Mouse (Mus musculus) hindbrain, embryonic 16.5 days (tissue): ENCODE data around the gene Creb3l4. TPM values are rescaled to one million over a fixed set of nuclear protein-coding genes. Genes with fewer than 3 reads are reported as not detected.

Source experiments
- ATAC-seq: fragments of 200-750 bp; cut with Nextera tagmentation; 2 replicates; pipeline ENCODE4 v1.8.0; 2017; ENCODE audit warnings: moderate TSS enrichment, moderate library complexity
- H3K27ac ChIP-seq: fragments of 300-500 bp; sonication (generic); 2 replicates; pipeline ENCODE4 v1.5.1; 2014; ENCODE audit warnings: low read depth, mild to moderate bottlenecking, control low read depth, low read length, moderate library complexity
- H3K27me3 ChIP-seq: fragments of 300-500 bp; sonication (generic); replicated peaks from 2 replicates; pipeline ENCODE4 v1.6.1; 2014; ENCODE audit warnings: low read length; ENCODE audit not compliant: control insufficient read depth, insufficient read depth
- H3K36me3 ChIP-seq: fragments of 300-500 bp; sonication (generic); 2 replicates; pipeline ENCODE4 v1.6.1; 2014; ENCODE audit warnings: mild to moderate bottlenecking, low read length, moderate library complexity, mixed read lengths; ENCODE audit not compliant: control insufficient read depth, insufficient read depth
- H3K4me1 ChIP-seq: fragments of 300-500 bp; sonication (generic); 2 replicates; pipeline ENCODE4 v1.6.1; 2014; ENCODE audit warnings: low read depth, low read length; ENCODE audit not compliant: control insufficient read depth, insufficient read depth
- H3K4me2 ChIP-seq: fragments of 300-500 bp; sonication (generic); 2 replicates; pipeline ENCODE4 v1.6.1; 2014; ENCODE audit warnings: mild to moderate bottlenecking, low read length, control low read depth, moderate library complexity
- H3K4me3 ChIP-seq: fragments of 300-500 bp; sonication (generic); 2 replicates; pipeline ENCODE4 v1.5.1; 2014; ENCODE audit warnings: mild to moderate bottlenecking, low read length, control low read depth, moderate library complexity
- H3K9ac ChIP-seq: fragments of 300-500 bp; sonication (generic); 2 replicates; pipeline ENCODE4 v1.6.1; 2014; ENCODE audit warnings: low read depth, mild to moderate bottlenecking, control low read depth, low read length, moderate library complexity
- H3K9me3 ChIP-seq: fragments of 300-500 bp; sonication (generic); 2 replicates; pipeline ENCODE4 v1.6.1; 2014; ENCODE audit warnings: mild to moderate bottlenecking, low read length, moderate library complexity; ENCODE audit not compliant: control insufficient read depth
- WGBS: fragments of 180-500 bp; shearing (Covaris S2); extraction: QIAGEN DNeasy Blood & Tissue Kit; methylation state at CpG from one replicate; pipeline ENCODE4 v1.1.7; 2014; 5-methylcytosine and 5-hydroxymethylcytosine counted together
- polyA plus RNA-seq: library from polyadenylated mRNA; unstranded; fragments of >200 nt; fragmentation: Nextera tagmentation; extraction: Ambion mirVana; gene quantifications from 2 replicates; pipeline ENCODE4 v1.2.1, GENCODE M21; 2015

Creb3l4 gene
- polyA plus RNA-seq, 1 experiment from 2014 or later, result 2.2 TPM

GRCm38 (mm10) chr3:90247960-90248745 is 4.8 kb upstream of the Creb3l4 start, which contains the start of gene Slc39a1:
Gene Slc39a1 (plus strand): TSS chr3:90248172.
- WGBS, result under 1% methylated on average over 44 of the region's 44 CpGs
- H3K27ac ChIP-seq, result peak within 1 kb of the TSS; percentile 83
- peak; percentile 96 for ATAC-seq
- H3K9me3 ChIP-seq, result no peaks in the 10 kb centered on the region
- H3K4me3 ChIP-seq, result peak within 1 kb of the TSS; percentile 62
- H3K27me3 ChIP-seq, result no peaks in the 10 kb centered on the region
- H3K36me3 ChIP-seq, result 0 out of 2 replicates have a peak, but pooled peaks cover 2% of the 10 kb centered on the region
- peak within 1 kb of the TSS; percentile 73 for H3K9ac ChIP-seq
- peak within 1 kb of the TSS; percentile 96 for H3K4me2 ChIP-seq
- H3K4me1 ChIP-seq, result peaks cover 14% of the 10 kb centered on the region

- peak overlapping the region; percentile 62 for H3K4me3 ChIP-seq
- no peaks in the 10 kb centered on the region for H3K27me3 ChIP-seq
- H3K9ac ChIP-seq, result peak overlapping the region; percentile 66
- peak overlapping the region; percentile 83 for H3K27ac ChIP-seq
- H3K36me3 ChIP-seq, result 0 out of 2 replicates have a peak, but pooled peaks cover 2% of the 10 kb centered on the region
- H3K4me1 ChIP-seq, result peaks cover 14% of the 10 kb centered on the region
- WGBS, result 0% methylated on average over 3 of the region's 3 CpGs
- peak overlapping the region; percentile 76 for H3K4me2 ChIP-seq
- no peak; the same call in 1 of the 2 replicates for ATAC-seq
- H3K9me3 ChIP-seq, result no peaks in the 10 kb centered on the region
Observed at GRCm38 (mm10) chr3:90247630-90247959, 4.3 kb upstream of the Creb3l4 start.

- Histone ChIP-seq H3K9me3 (no peaks in the 10 kb centered on the region), H3K4me1 (peaks cover 14% of the 10 kb centered on the region), H3K36me3 (no peaks in the 10 kb centered on the region), H3K4me2 (no peak overlapping the region), H3K4me3 (no peak overlapping the region), H3K27me3 (no peaks in the 10 kb centered on the region), H3K9ac (no peak overlapping the region), H3K27ac (no peak overlapping the region)
- no peak for ATAC-seq
- 67% methylated on average over 2 of the region's 2 CpGs for WGBS
Observed at GRCm38 (mm10) chr3:90245406-90245805, 2.1 kb upstream of the Creb3l4 start.

- H3K4me1 ChIP-seq, result peaks cover 4% of the 10 kb centered on the region
- no peaks in the 10 kb centered on the region for H3K36me3 ChIP-seq
- no peaks in the 10 kb centered on the region for H3K27me3 ChIP-seq
- no peak overlapping the region for H3K9ac ChIP-seq
- no peak overlapping the region for H3K4me3 ChIP-seq
- no peak for ATAC-seq
- no peaks in the 10 kb centered on the region for H3K9me3 ChIP-seq
- H3K27ac ChIP-seq, result no peak overlapping the region
- WGBS, result 79% methylated on average over 10 of the region's 10 CpGs
- no peak overlapping the region for H3K4me2 ChIP-seq
Observed at GRCm38 (mm10) chr3:90241669-90242358, 1.5 kb downstream of the Creb3l4 start.

GRCm38 (mm10) chr3:90241251-90241650 is 2.1 kb downstream of the Creb3l4 start:
- H3K27me3 ChIP-seq, result no peaks in the 10 kb centered on the region
- no peaks in the 10 kb centered on the region for H3K9me3 ChIP-seq
- no peak overlapping the region for H3K4me3 ChIP-seq
- H3K4me1 ChIP-seq, result peaks cover 4% of the 10 kb centered on the region
- H3K9ac ChIP-seq, result no peak overlapping the region
- H3K36me3 ChIP-seq, result no peaks in the 10 kb centered on the region; the same call in 1 of the 2 replicates
- no peak overlapping the region for H3K27ac ChIP-seq
- 93% methylated on average over 2 of the region's 2 CpGs for WGBS
- no peak for ATAC-seq
- no peak overlapping the region for H3K4me2 ChIP-seq

GRCm38 (mm10) chr3:90231507-90232333 is 11.6 kb downstream of the Creb3l4 start, which contains the start of gene Jtb:
Gene Jtb (plus strand): TSS chr3:90231597.
- Histone ChIP-seq H3K27ac (peak within 1 kb of the TSS; percentile 81), H3K36me3 (peaks cover 5% of the 10 kb centered on the region; the same call in 1 of the 2 replicates), H3K27me3 (no peaks in the 10 kb centered on the region), H3K9ac (peak within 1 kb of the TSS; percentile 84), H3K9me3 (no peaks in the 10 kb centered on the region), H3K4me3 (peak within 1 kb of the TSS; percentile 79), H3K4me1 (peaks cover 12% of the 10 kb centered on the region), H3K4me2 (peak within 1 kb of the TSS; percentile 87)
- under 1% methylated on average over 61 of the region's 61 CpGs for WGBS
- ATAC-seq, result peak; percentile 99

- peak overlapping the region; percentile 63 for H3K9ac ChIP-seq
- H3K4me2 ChIP-seq, result peak overlapping the region; percentile 87
- peak overlapping the region; percentile 79 for H3K4me3 ChIP-seq
- peaks cover 12% of the 10 kb centered on the region for H3K4me1 ChIP-seq
- no peaks in the 10 kb centered on the region for H3K9me3 ChIP-seq
- H3K36me3 ChIP-seq, result 0 out of 2 replicates have a peak, but pooled peaks cover 5% of the 10 kb centered on the region
- 18% methylated on average over 8 of the region's 8 CpGs for WGBS
- H3K27ac ChIP-seq, result peak overlapping the region; percentile 71
- no peak for ATAC-seq
- H3K27me3 ChIP-seq, result no peaks in the 10 kb centered on the region
Observed at GRCm38 (mm10) chr3:90231075-90231474, 12.2 kb downstream of the Creb3l4 start.

GRCm38 (mm10) chr3:90224331-90224730 is 19.0 kb downstream of the Creb3l4 start:
- peaks cover 8% of the 10 kb centered on the region for H3K4me1 ChIP-seq
- H3K4me2 ChIP-seq, result no peak overlapping the region
- H3K9ac ChIP-seq, result no peak overlapping the region
- H3K36me3 ChIP-seq, result no peaks in the 10 kb centered on the region
- no peaks in the 10 kb centered on the region for H3K9me3 ChIP-seq
- no peak for ATAC-seq
- no peak overlapping the region for H3K27ac ChIP-seq
- H3K4me3 ChIP-seq, result no peak overlapping the region
- no peaks in the 10 kb centered on the region for H3K27me3 ChIP-seq
- WGBS, result 88% methylated on average over 10 of the region's 10 CpGs
